Mouse (Mus musculus) hindbrain, embryonic 12.5 days (tissue): ENCODE results near the gene Tom1l2. TPM values are rescaled to one million over a fixed set of nuclear protein-coding genes. Genes with fewer than 3 reads are reported as not detected.

Experiments used
- ATAC-seq: fragments of 200-750 bp; cut with Nextera tagmentation; 2 replicates; pipeline ENCODE4 v1.8.0; 2017; ENCODE audit warnings: moderate TSS enrichment; ENCODE audit not compliant: low FRiP score
- H3K27ac ChIP-seq: fragments of 300-500 bp; sonication (generic); 2 replicates; pipeline ENCODE4 v1.5.1; 2016; ENCODE audit warnings: mild to moderate bottlenecking
- H3K27me3 ChIP-seq: fragments of 300-500 bp; sonication (generic); 2 replicates; pipeline ENCODE4 v1.6.1; 2016; ENCODE audit warnings: mild to moderate bottlenecking
- H3K36me3 ChIP-seq: fragments of 300-500 bp; sonication (generic); 2 replicates; pipeline ENCODE4 v1.6.1; 2016; ENCODE audit warnings: mild to moderate bottlenecking
- H3K4me1 ChIP-seq: fragments of 300-500 bp; sonication (generic); 2 replicates; pipeline ENCODE4 v1.6.1; 2016
- H3K4me2 ChIP-seq: fragments of 300-500 bp; sonication (generic); replicated peaks from 2 replicates; pipeline ENCODE4 v1.6.1; 2016; ENCODE audit warnings: mild to moderate bottlenecking
- H3K4me3 ChIP-seq: fragments of 300-500 bp; sonication (generic); 2 replicates; pipeline ENCODE4 v1.5.1; 2016; ENCODE audit warnings: mild to moderate bottlenecking
- H3K9ac ChIP-seq: fragments of 300-500 bp; sonication (generic); 2 replicates; pipeline ENCODE4 v1.6.1; 2016; ENCODE audit warnings: mild to moderate bottlenecking, moderate library complexity
- H3K9me3 ChIP-seq: fragments of 300-500 bp; sonication (generic); replicated peaks from 2 replicates; pipeline ENCODE4 v1.6.1; 2016; ENCODE audit warnings: mild to moderate bottlenecking
- WGBS: fragments of 180-500 bp; shearing (Covaris S2); methylation state at CpG from one replicate; pipeline ENCODE4 v1.1.7; 2016; 5-methylcytosine and 5-hydroxymethylcytosine counted together
- polyA plus RNA-seq: library from polyadenylated mRNA; unstranded; fragments of >200 nt; fragmentation: Nextera tagmentation; extraction: Ambion mirVana; gene quantifications from 2 replicates; pipeline ENCODE4 v1.2.1, GENCODE M21; 2016

Gene Tom1l2
- polyA plus RNA-seq, 1 experiment from 2014 or later: 40.8 TPM

- no peak for ATAC-seq
- Histone ChIP-seq H3K27me3 (no peaks in the 10 kb centered on the region), H3K9me3 (no peaks in the 10 kb centered on the region), H3K4me2 (no peak overlapping the region), H3K9ac (no peak overlapping the region), H3K4me3 (no peak overlapping the region), H3K36me3 (peaks cover 13% of the 10 kb centered on the region), H3K27ac (no peak overlapping the region), H3K4me1 (peaks cover 20% of the 10 kb centered on the region)
- 97% methylated on average over 2 of the region's 2 CpGs for WGBS
Observed at GRCm38 (mm10) chr11:60253546-60253945, 99.2 kb downstream of the Tom1l2 start.

GRCm38 (mm10) chr11:60250971-60251643, 101.6 kb downstream of the Tom1l2 start:
- Histone ChIP-seq H3K4me1 (peaks cover 24% of the 10 kb centered on the region), H3K4me2 (no peak overlapping the region), H3K4me3 (no peak overlapping the region), H3K9me3 (no peaks in the 10 kb centered on the region), H3K27ac (no peak overlapping the region; the same call in 1 of the 2 replicates), H3K36me3 (peaks cover 13% of the 10 kb centered on the region), H3K27me3 (no peaks in the 10 kb centered on the region), H3K9ac (no peak overlapping the region)
- no peak for ATAC-seq
- 57% methylated on average over 6 of the region's 6 CpGs for WGBS

- Histone ChIP-seq H3K27me3 (no peaks in the 10 kb centered on the region), H3K4me2 (no peak overlapping the region), H3K36me3 (peaks cover 20% of the 10 kb centered on the region), H3K27ac (no peak overlapping the region), H3K9me3 (no peaks in the 10 kb centered on the region), H3K4me3 (no peak overlapping the region), H3K9ac (no peak overlapping the region), H3K4me1 (peaks cover 15% of the 10 kb centered on the region)
- no peak for ATAC-seq
- 89% methylated on average over 2 of the region's 2 CpGs for WGBS
Observed at GRCm38 (mm10) chr11:60249885-60250284, 102.8 kb downstream of the Tom1l2 start.

GRCm38 (mm10) chr11:60248596-60249404, 103.9 kb downstream of the Tom1l2 start:
- Histone ChIP-seq H3K4me1 (peaks cover 15% of the 10 kb centered on the region), H3K4me3 (no peak overlapping the region), H3K36me3 (peaks cover 13% of the 10 kb centered on the region), H3K27ac (peak overlapping the region; percentile 40), H3K27me3 (no peaks in the 10 kb centered on the region), H3K4me2 (no peak overlapping the region), H3K9ac (no peak overlapping the region), H3K9me3 (no peaks in the 10 kb centered on the region)
- 43% methylated on average over 13 of the region's 13 CpGs for WGBS
- no peak for ATAC-seq

GRCm38 (mm10) chr11:60247753-60248550, 104.8 kb downstream of the Tom1l2 start:
- peaks cover 15% of the 10 kb centered on the region for H3K4me1 ChIP-seq
- peak overlapping the region; percentile 40; the same call in 1 of the 2 replicates for H3K27ac ChIP-seq
- WGBS: 53% methylated on average over 5 of the region's 5 CpGs
- no peak overlapping the region for H3K4me2 ChIP-seq
- peaks cover 17% of the 10 kb centered on the region for H3K36me3 ChIP-seq
- H3K9ac ChIP-seq: no peak overlapping the region
- no peak for ATAC-seq
- H3K27me3 ChIP-seq: no peaks in the 10 kb centered on the region
- no peaks in the 10 kb centered on the region for H3K9me3 ChIP-seq
- no peak overlapping the region for H3K4me3 ChIP-seq

- H3K27me3 ChIP-seq: no peaks in the 10 kb centered on the region
- peaks cover 26% of the 10 kb centered on the region for H3K36me3 ChIP-seq
- ATAC-seq: no peak
- no peak overlapping the region for H3K27ac ChIP-seq
- H3K9me3 ChIP-seq: no peaks in the 10 kb centered on the region
- H3K4me3 ChIP-seq: no peak overlapping the region
- no peak overlapping the region for H3K9ac ChIP-seq
- H3K4me1 ChIP-seq: peaks cover 15% of the 10 kb centered on the region
- no peak overlapping the region for H3K4me2 ChIP-seq
Observed at GRCm38 (mm10) chr11:60246077-60246476, 106.6 kb downstream of the Tom1l2 start.

GRCm38 (mm10) chr11:60244503-60245143, 108.1 kb downstream of the Tom1l2 start:
- Histone ChIP-seq H3K4me1 (peaks cover 15% of the 10 kb centered on the region), H3K27ac (no peak overlapping the region), H3K9ac (no peak overlapping the region), H3K27me3 (no peaks in the 10 kb centered on the region), H3K9me3 (no peaks in the 10 kb centered on the region), H3K4me2 (no peak overlapping the region), H3K4me3 (no peak overlapping the region), H3K36me3 (peaks cover 33% of the 10 kb centered on the region)
- no peak for ATAC-seq
- WGBS: 79% methylated on average over 10 of the region's 11 CpGs

GRCm38 (mm10) chr11:60240509-60240908, 112.2 kb downstream of the Tom1l2 start:
- no peaks in the 10 kb centered on the region for H3K4me1 ChIP-seq
- ATAC-seq: no peak
- H3K4me2 ChIP-seq: no peak overlapping the region
- no peak overlapping the region for H3K4me3 ChIP-seq
- H3K27ac ChIP-seq: no peak overlapping the region
- no peaks in the 10 kb centered on the region for H3K27me3 ChIP-seq
- peaks cover 49% of the 10 kb centered on the region for H3K36me3 ChIP-seq
- 81% methylated on average over 4 of the region's 4 CpGs for WGBS
- no peaks in the 10 kb centered on the region for H3K9me3 ChIP-seq
- H3K9ac ChIP-seq: no peak overlapping the region

GRCm38 (mm10) chr11:60235351-60235750, 117.4 kb downstream of the Tom1l2 start:
- no peaks in the 10 kb centered on the region for H3K27me3 ChIP-seq
- H3K36me3 ChIP-seq: peaks cover 23% of the 10 kb centered on the region
- H3K4me2 ChIP-seq: no peak overlapping the region
- H3K4me3 ChIP-seq: no peak overlapping the region
- peaks cover 20% of the 10 kb centered on the region for H3K4me1 ChIP-seq
- no peak overlapping the region for H3K9ac ChIP-seq
- no peak overlapping the region for H3K27ac ChIP-seq
- WGBS: 83% methylated on average over 5 of the region's 5 CpGs
- no peak for ATAC-seq
- H3K9me3 ChIP-seq: no peaks in the 10 kb centered on the region

GRCm38 (mm10) chr11:60233235-60233634, 119.5 kb downstream of the Tom1l2 start:
- H3K36me3 ChIP-seq: peaks cover 27% of the 10 kb centered on the region
- ATAC-seq: no peak
- no peak overlapping the region for H3K4me2 ChIP-seq
- H3K9ac ChIP-seq: peak overlapping the region; percentile 5; the same call in 1 of the 2 replicates
- no peak overlapping the region for H3K4me3 ChIP-seq
- peaks cover 20% of the 10 kb centered on the region for H3K4me1 ChIP-seq
- no peaks in the 10 kb centered on the region for H3K27me3 ChIP-seq
- H3K27ac ChIP-seq: peak overlapping the region; percentile 8; the same call in 1 of the 2 replicates
- no peaks in the 10 kb centered on the region for H3K9me3 ChIP-seq
- WGBS: 66% methylated on average over 8 of the region's 8 CpGs

- peaks cover 20% of the 10 kb centered on the region for H3K4me1 ChIP-seq
- H3K4me3 ChIP-seq: no peak overlapping the region
- H3K4me2 ChIP-seq: no peak overlapping the region
- peaks cover 20% of the 10 kb centered on the region for H3K36me3 ChIP-seq
- no peak overlapping the region for H3K9ac ChIP-seq
- no peaks in the 10 kb centered on the region for H3K27me3 ChIP-seq
- ATAC-seq: no peak
- 75% methylated on average over 14 of the region's 14 CpGs for WGBS
- no peak overlapping the region for H3K27ac ChIP-seq
- no peaks in the 10 kb centered on the region for H3K9me3 ChIP-seq
Observed at GRCm38 (mm10) chr11:60232441-60233058, 120.2 kb downstream of the Tom1l2 start.
